Mouse (Mus musculus) bone marrow macrophage, adult 2 months (primary cell): ENCODE data around the gene Pin1rt1. TPM values are rescaled to one million over a fixed set of nuclear protein-coding genes. Genes with fewer than 3 reads are reported as not detected.

Experiments used
- H3K27ac ChIP-seq: 2 replicates; pipeline ENCODE4 v1.5.1; 2012; ENCODE audit warnings: low read depth, low read length; ENCODE audit not compliant: insufficient read depth
- H3K4me1 ChIP-seq: 2 replicates; pipeline ENCODE4 v1.6.1; 2012; ENCODE audit warnings: low read length; ENCODE audit not compliant: control insufficient read depth, insufficient read depth
- H3K4me3 ChIP-seq: 2 replicates; pipeline ENCODE4 v1.5.1; 2012; ENCODE audit warnings: mild to moderate bottlenecking, low read length, moderate library complexity; ENCODE audit not compliant: insufficient read depth
- CTCF ChIP-seq: IDR thresholded peaks from 2 replicates; pipeline ENCODE4 v1.5.1; 2012; ENCODE audit warnings: low read depth, mild to moderate bottlenecking, low read length, moderate library complexity
- POLR2A ChIP-seq: IDR thresholded peaks from 2 replicates; pipeline ENCODE4 v1.6.1; 2012; ENCODE audit warnings: mild to moderate bottlenecking, low read depth, low read length, borderline replicate concordance
- polyA plus RNA-seq: library from polyadenylated mRNA; stranded (reverse); fragments of >200 nt; gene quantifications from 2 replicates; pipeline ENCODE4 v1.2.4, GENCODE M21; 2012; ENCODE audit not compliant: missing spikeins, insufficient read depth, insufficient read length

Gene Pin1rt1
- polyA plus RNA-seq, 1 experiment = not detected

DNA sequence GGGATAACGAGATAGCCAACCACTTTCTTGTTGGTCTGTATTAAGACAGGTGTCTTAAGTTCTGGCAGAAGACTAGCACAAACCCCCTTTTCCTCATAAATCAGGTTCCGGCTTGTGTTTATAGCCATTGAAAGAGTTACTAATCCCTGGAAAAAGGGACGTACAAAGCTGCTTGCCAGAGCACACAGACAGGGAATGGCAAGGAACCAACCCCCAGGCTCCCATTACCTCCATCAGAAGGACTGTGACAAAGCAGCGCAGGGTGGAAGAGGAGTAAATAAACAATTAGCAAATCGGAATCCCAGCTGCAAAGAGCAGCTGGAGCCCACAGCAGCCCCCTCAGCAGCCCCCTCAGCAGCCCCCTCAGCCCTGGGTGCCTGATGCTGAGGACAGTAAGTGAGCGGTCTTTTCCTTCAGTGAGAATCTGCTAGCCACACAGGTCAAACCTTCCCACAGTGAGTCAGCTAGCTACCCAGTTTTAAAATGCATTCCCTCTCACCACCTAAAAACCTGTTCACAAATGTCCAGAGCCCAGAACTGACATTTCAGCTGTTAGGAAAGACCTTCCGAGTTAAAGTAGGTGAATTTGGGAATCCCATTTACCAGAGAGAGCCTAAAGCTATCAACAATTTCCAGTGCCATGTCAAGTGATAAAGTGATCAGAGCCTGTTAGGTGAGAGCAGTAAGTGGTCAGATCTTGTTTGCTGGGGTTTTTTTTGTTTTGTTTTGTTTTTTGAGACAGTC is 25.0 kb upstream of the Pin1rt1 start:
- no peak overlapping the region for H3K4me3 ChIP-seq
- peaks cover 4% of the 10 kb centered on the region; the same call in 1 of the 2 replicates for H3K4me1 ChIP-seq
- H3K27ac ChIP-seq = no peak overlapping the region
- TF ChIP-seq POLR2A = no peak
- TF ChIP-seq CTCF = no peak

- Histone ChIP-seq H3K4me1 (peaks cover 4% of the 10 kb centered on the region; the same call in 1 of the 2 replicates), H3K4me3 (no peak overlapping the region), H3K27ac (no peak overlapping the region)
- TF ChIP-seq POLR2A (no peak), CTCF (no peak)
These were observed 24.2 kb upstream of the Pin1rt1 start for GRCm38 (mm10) chr2:104740248-104740949.

DNA sequence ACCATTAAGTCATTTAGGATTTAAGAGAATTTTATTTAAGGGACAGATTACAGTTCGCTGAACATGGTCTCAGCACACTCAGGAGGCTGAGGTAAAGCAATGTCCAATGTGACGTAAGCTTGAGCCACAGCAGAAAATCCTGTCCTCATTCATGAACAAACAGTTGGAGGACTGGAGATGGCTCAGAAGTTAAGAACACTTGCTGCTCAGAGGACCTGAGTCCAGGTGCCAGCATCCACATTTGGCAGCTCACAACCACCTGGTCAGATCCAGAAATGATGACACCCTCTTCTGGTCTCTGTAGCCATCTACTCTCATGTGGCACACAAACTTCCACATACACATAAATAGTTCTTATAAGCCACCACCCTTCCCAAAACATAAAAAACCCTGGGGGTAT is 23.5 kb upstream of the Pin1rt1 start:
- TF ChIP-seq POLR2A = no peak
- H3K4me1 ChIP-seq = peaks cover 4% of the 10 kb centered on the region; the same call in 1 of the 2 replicates
- H3K4me3 ChIP-seq = no peak overlapping the region
- H3K27ac ChIP-seq = no peak overlapping the region

GRCm38 (mm10) chr2:104736241-104736640 is 20.1 kb upstream of the Pin1rt1 start:
- Histone ChIP-seq H3K4me3 (no peak overlapping the region), H3K4me1 (peaks cover 15% of the 10 kb centered on the region), H3K27ac (no peak overlapping the region)
- TF ChIP-seq POLR2A (no peak), CTCF (no peak)

GRCm38 (mm10) chr2:104732562-104733256 is 16.5 kb upstream of the Pin1rt1 start:
- TF ChIP-seq CTCF (no peak), POLR2A (no peak)
- Histone ChIP-seq H3K4me3 (peak overlapping the region; percentile 64), H3K27ac (peak overlapping the region; percentile 96), H3K4me1 (peaks cover 16% of the 10 kb centered on the region)

DNA sequence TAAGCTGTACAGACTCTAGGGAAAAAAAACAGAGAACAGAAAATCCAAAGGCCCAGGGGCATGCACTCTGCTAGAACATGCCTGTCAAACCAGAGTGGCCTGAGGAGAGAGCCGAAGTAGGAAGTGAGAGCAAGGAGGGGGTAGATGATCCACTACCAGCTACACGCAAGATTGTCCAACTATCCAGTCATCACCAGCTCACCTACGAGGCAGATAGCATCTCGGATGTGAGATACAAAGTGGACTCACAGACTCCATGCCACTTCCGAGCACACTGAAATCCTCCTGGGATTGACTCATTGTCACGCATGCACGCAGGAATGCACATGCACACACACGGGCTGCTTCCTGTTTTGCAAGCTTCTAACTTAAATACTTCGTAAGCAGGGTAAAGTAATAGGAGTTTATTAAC is 15.9 kb upstream of the Pin1rt1 start:
- H3K4me3 ChIP-seq = peak overlapping the region; percentile 64
- H3K4me1 ChIP-seq = peaks cover 16% of the 10 kb centered on the region
- peak overlapping the region; percentile 96 for H3K27ac ChIP-seq
- TF ChIP-seq POLR2A (no peak), CTCF (no peak)

GRCm38 (mm10) chr2:104727369-104727768 is 11.2 kb upstream of the Pin1rt1 start:
- Histone ChIP-seq H3K27ac (no peak overlapping the region), H3K4me1 (peaks cover 10% of the 10 kb centered on the region), H3K4me3 (no peak overlapping the region)
- TF ChIP-seq POLR2A (no peak), CTCF (no peak)

GRCm38 (mm10) chr2:104722021-104722420 is 5.8 kb upstream of the Pin1rt1 start:
- TF ChIP-seq POLR2A = no peak
- no peak for TF ChIP-seq CTCF
- Histone ChIP-seq H3K27ac (no peak overlapping the region), H3K4me1 (no peaks in the 10 kb centered on the region), H3K4me3 (no peak overlapping the region)

GRCm38 (mm10) chr2:104717827-104718226 is 1.6 kb upstream of the Pin1rt1 start:
- no peak overlapping the region for H3K27ac ChIP-seq
- no peak overlapping the region for H3K4me3 ChIP-seq
- TF ChIP-seq CTCF = no peak
- TF ChIP-seq POLR2A = no peak
- no peaks in the 10 kb centered on the region for H3K4me1 ChIP-seq

DNA sequence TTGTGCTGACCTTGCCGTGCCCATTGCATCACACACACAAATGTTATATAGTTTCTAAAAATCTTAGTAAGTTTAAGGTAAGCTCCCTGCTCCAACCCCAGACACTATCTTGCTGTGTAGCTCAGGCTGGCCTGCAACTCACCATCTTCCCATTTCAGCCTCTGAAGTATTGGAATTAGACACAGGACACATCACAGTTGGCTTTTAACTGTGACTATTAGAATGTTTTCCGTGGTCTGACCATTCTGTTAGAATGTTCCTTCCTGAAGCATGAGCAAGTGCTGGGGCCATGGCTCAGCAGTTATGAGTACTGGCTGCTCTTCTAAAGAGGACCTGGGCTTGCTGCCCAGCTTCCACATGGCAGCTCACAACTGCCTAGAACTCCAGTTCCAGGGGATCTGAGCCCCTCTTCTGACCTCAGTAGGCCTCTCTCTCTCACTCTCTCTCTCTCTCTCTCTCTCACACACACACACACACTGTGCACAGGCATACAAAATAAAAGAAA is 1.1 kb upstream of the Pin1rt1 start:
- H3K4me1 ChIP-seq = peaks cover 3% of the 10 kb centered on the region; the same call in 1 of the 2 replicates
- H3K27ac ChIP-seq = no peak overlapping the region
- no peak for TF ChIP-seq POLR2A
- no peak for TF ChIP-seq CTCF
- H3K4me3 ChIP-seq = no peak overlapping the region
